Mouse (Mus musculus) ES-CJ7 (cell line): ENCODE data around the gene Rps12-ps3.

Experiments used
- DNase-seq: peaks from one replicate; pipeline ENCODE4 v3.0.0; 2011; ENCODE audit warnings: low read depth, low spot score

Gene Rps12-ps3

GRCm38 (mm10) chr19:59321990-59322389, at the start of gene Rps12-ps3:
Gene Rps12-ps3 (plus strand): TSS chr19:59322290.
- no peak for DNase-seq

- no peak for DNase-seq
These were observed 48.9 kb upstream of the Rps12-ps3 start for GRCm38 (mm10) chr19:59273190-59273589.

DNA sequence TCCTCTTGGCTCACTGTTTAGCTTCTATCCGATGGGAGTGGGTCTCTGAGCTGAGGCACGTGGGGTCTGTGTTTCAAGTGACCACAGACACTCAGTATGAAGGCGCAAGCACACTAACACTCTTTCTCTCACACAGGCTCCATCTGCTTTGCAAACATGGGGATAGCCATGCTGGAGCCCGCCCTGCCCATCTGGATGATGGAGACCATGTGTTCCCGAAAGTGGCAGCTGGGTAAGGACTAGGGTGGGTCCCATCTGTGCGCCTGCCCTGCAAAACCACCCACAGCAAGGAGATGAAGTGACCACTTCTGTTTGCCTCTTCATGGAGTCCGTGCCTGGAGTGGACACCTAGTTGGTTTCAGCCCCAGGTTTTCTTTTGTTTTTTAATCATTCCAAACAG, 45.7 kb upstream of the Rps12-ps3 start:
- DNase-seq: no peak

DNA sequence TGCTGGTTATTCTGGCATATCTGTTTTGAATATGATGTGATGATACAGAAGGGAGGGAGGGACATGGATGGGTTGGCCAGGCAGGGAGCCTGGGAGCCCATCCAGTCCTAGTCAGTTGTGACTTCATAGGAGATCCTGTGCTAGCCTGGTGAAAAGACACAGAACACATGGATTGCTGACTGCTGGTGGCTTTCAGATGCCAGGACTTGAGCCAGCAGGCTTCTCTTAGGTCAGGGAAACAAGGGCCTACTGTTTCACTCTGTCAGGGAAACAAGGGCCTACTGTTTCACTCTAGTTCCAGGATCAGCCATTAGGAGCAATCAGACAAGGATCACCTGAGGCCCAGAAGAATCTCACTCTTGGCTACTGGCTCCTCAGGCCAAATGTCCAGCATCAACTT, 41.2 kb upstream of the Rps12-ps3 start:
- DNase-seq: no peak

DNA sequence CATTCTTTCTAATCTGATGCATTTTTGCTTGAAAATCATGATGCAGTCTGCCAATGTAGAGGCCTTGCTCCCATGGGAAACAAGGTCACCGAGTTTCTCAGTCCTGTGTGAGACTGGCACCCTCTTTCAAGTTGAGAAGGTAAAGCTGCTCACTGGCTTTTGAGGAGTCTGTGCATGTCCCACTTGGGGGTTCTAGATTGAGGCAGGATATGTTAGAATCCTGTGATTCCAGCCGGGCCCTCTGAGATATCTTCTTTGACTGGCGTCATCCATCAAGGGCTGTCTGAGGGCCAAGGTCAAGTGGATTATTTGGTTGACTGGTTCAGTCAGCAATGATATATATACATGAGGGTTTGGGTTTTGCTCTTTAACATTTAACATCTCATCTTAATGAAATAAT, 40.1 kb upstream of the Rps12-ps3 start:
- DNase-seq: no peak

- DNase-seq: no peak
These were observed 33.0 kb upstream of the Rps12-ps3 start for GRCm38 (mm10) chr19:59289042-59289441.

DNA sequence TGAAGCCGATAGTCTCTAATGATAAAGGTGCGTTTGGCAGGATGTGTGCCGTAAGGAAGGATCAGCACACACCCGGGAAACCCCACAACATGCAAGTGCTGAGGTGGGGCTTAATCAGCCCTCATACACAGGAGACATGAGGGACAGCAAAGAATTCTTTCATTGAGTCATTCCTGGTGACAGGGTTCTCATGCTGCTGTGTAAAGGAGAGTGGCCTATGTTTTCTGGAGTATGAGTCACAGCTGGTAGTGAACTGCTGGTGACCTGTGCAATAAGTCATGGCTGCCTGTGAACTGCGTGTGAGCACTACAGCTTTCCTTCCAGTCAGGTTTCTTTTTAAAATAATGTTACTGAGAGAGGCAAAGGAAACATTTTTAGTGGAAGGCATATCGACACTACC, 32.3 kb upstream of the Rps12-ps3 start:
- DNase-seq: no peak

DNA sequence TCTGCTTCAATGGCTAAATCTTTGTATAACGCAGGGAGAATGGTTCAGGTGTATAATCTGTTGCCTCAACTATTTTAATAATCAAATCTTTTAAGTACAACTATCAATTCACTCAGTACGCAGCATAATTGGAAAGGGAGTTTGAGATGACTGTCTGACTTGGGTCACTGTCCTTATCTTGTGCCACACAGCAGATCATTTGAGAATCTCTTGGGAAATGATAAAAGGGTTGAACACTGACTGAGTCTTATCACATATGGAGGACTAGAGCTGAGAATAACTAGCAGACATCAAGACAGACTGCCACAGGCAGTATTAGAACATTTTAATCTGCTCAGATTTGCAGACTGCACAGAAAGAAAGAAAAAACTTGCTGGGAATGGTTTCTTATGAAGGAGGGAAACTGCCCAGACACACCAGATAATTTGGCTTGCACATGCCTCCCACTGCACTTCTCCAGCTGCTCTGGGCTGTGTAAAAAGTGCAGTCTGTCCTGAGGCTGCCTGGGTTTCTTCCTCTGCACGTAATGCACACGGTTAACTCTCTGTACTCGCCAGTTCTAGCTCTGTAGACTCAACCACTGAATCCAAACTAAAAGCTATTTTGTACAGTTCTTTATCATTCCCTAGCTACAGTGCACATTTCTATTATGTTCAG, 29.8 kb upstream of the Rps12-ps3 start:
- no peak for DNase-seq

GRCm38 (mm10) chr19:59315308-59315707, 6.8 kb upstream of the Rps12-ps3 start:
- DNase-seq: no peak

- peak; percentile 8 for DNase-seq
These were observed 5.5 kb upstream of the Rps12-ps3 start for GRCm38 (mm10) chr19:59316571-59316970.

GRCm38 (mm10) chr19:59330816-59331225, 8.7 kb downstream of the Rps12-ps3 start:
- DNase-seq: no peak

DNA sequence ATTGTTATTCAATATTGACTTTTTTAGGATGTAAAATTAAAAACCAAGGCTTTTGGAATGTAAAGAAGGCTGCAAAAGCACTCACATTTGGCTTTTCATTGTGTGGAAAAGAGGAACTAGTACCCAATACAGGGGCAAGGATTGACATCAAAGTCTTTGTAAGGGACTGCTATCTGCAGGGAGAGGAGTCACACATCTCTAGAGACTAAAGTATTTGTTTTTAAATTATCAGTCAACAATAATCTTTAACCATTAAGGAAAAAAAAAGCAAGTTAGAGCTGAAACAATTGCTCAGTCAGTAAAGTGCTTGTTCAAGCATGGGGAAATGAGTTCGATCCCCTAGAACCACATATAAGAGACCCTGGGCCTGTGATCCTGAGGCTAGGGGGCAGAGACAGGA, 14.6 kb downstream of the Rps12-ps3 start:
- DNase-seq: no peak

DNA sequence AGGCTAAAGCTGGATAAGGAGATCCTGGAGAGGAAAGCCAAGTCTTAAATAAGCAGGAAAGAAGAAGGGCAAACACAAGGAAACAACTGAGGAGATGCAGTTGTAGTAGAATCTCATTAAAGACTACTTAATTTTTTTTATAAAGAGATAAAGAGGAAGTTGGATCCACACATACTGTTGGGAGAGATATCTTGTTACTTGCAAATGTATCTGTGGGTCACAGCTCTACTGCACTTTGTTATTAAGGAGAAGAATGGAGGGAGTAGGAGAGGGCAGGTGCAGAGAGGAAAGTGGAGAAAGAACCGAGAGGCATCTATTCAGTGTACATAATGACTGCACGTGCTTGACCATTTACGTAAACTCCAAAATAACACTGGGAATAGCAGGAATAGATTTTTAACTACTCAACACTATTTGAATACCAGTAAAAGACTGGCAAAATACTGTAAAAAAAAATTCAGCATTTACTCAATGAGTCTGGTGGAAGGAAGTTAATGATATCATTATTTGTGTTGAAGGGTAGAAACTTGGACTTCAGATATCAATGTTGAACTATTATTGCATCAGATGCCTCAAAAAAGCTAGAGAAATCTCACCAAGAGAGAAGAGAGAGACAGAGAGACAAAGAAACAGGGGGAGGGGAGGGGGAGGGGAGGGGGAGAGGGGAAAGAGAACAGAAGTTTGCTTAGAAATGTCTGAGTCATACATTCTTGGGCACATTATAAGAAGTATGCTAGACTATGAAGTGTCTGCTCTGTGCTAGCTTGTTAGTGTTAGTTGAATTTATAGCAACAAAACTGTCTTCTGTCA, 16.0 kb downstream of the Rps12-ps3 start:
- DNase-seq: no peak

DNA sequence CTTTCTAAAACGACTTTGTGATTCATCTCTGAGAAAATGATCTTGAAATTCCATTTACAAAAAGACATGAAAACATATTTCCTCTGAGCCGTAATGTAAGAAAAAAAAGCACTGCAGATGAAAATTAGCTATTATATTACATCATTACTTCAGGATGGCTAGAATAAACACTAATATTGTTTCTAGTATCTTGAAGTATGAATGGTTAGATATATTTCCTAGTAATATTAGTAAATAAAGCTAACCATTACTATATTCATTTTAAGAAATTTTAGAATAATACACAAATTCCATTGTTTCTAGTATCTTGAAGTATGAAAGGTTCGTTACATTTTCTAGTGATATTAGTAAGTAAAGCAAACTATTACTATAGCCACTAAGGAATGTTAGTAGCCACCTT, 17.8 kb downstream of the Rps12-ps3 start:
- DNase-seq: no peak

GRCm38 (mm10) chr19:59342964-59343363, 20.9 kb downstream of the Rps12-ps3 start:
- DNase-seq: no peak

DNA sequence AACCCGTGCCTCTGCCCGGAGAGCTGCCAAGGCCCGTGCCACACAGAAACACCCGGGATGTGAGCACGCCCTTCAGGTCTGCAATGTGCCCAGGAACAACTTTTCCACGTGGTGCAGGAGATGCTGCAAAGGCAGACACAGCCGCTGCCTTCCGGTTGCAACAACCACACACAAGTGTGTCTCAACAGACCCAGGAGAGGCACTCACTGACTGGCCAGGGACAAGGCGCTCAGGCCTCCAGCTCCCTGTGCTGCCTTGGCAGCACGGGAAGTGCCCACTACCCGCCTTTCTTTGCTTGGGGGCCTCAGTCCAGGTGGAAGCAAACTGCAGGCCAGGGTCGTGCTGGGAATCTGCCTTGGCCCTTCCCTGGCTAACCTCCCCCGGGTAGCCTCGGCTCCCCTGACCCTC, 22.2 kb downstream of the Rps12-ps3 start:
- peak; percentile 21 for DNase-seq

DNA sequence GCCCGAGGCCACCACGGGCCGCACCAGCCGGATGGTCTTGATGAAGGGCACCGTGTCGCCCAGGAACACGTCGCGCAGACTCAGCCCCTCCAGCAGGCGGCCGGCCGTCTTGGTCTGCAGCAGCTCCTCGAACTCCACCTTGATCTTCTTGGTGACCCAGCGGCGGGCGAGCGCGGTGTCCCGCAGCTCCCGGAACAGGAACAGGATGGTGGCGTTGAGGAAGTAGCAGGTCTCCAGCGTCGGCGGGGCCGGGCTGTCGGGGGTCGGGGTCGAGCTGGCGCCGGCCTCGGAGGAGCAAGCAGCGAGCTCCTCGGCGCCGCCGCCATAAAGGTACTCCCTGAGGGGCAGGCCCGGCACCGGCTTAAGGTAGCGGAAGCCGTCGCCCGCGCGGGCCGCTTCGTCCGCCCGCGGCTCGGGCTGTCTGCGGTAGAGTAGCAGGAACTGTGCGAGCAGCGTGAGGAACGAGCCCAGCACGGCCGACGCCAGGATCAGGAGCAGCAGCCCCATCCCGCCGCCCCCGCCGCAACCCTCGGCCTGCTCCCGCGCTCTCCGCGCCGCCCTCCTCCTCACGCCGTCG, 23.1 kb downstream of the Rps12-ps3 start:
- DNase-seq: peak; percentile 34

- DNase-seq: peak; percentile 78
These were observed 23.7 kb downstream of the Rps12-ps3 start, which contains the start of gene Pdzd8 for GRCm38 (mm10) chr19:59345658-59346283. Gene Pdzd8 (minus strand): TSS chr19:59345780.

DNA sequence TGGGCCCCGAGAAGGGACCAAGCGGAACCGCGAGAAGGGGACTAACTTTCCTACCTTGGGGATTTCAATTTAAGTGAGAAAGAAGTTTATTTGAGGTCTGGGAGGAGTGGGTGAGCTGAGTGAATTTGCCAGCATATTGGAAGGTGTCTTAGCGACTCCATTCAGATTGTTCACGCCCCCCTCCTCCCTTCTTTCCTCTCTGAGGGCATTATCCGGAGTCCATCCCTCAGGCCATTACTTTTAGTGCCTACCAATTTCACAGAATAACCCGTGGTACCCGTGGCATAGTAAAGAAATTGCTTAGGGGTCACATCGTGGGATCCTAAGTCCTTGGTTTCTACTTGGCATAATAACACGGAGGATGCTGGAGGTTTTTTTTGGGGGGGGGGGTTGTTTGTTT, 24.2 kb downstream of the Rps12-ps3 start:
- DNase-seq: peak; percentile 21

DNA sequence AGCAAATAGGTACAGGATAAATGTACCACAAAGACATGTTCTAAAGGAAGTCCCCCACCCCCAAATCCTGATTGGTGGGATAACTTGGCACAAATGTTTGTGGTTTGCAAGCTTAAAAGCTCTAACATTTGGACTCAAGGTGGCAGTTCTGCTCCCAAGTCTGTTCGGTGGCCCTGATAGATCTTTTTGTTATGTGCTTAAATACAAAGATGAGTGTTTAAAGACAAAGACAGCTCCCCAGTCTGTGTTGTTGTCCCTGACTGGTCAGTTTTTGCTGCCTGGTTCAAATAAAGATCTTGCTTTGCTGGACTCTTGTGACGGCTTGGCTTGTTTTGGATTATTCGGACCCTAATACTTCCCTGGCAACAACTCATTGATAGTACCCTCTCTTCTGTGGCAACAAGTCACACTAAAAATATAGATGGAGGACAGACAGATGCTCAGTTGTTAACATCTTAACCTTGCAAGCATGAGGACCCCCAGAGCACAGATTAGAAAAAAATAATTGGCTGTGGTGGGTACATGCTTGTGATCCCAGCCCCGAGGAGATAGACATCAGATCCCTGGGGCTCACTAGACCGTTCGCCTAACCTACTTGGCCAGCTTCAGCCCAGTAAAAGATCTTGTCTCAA, 27.4 kb downstream of the Rps12-ps3 start:
- no peak for DNase-seq

- DNase-seq: no peak
These were observed 28.3 kb downstream of the Rps12-ps3 start for GRCm38 (mm10) chr19:59350273-59350903.
